Mouse (Mus musculus) hindbrain, embryonic 15.5 days (tissue): Measurements from ENCODE around the gene Gm12117. TPM values are rescaled to one million over a fixed set of nuclear protein-coding genes. Genes with fewer than 3 reads are reported as not detected.

Source experiments
- ATAC-seq: fragments of 200-750 bp; cut with Nextera tagmentation; 2 replicates; pipeline ENCODE4 v1.8.0; 2017; ENCODE audit warnings: low read depth, moderate number of reproducible peaks, moderate TSS enrichment; ENCODE audit not compliant: low FRiP score
- H3K27ac ChIP-seq: fragments of 300-500 bp; sonication (generic); replicated peaks from 2 replicates; pipeline ENCODE4 v1.5.1; 2015; ENCODE audit warnings: mild to moderate bottlenecking, inconsistent platforms
- H3K27me3 ChIP-seq: fragments of 300-500 bp; sonication (generic); 2 replicates; pipeline ENCODE4 v1.6.1; 2015; ENCODE audit warnings: control low read depth, inconsistent platforms
- H3K36me3 ChIP-seq: fragments of 300-500 bp; sonication (generic); 2 replicates; pipeline ENCODE4 v1.6.1; 2015; ENCODE audit warnings: control low read depth, inconsistent platforms
- H3K4me1 ChIP-seq: fragments of 300-500 bp; sonication (generic); replicated peaks from 2 replicates; pipeline ENCODE4 v1.6.1; 2015; ENCODE audit warnings: control low read depth, inconsistent platforms
- H3K4me2 ChIP-seq: fragments of 300-500 bp; sonication (generic); 2 replicates; pipeline ENCODE4 v1.6.1; 2015; ENCODE audit warnings: moderate library complexity, mild to moderate bottlenecking, inconsistent platforms
- H3K4me3 ChIP-seq: fragments of 300-500 bp; sonication (generic); 2 replicates; pipeline ENCODE4 v1.5.1; 2015; ENCODE audit warnings: mild to moderate bottlenecking, inconsistent platforms
- H3K9ac ChIP-seq: fragments of 300-500 bp; sonication (generic); 2 replicates; pipeline ENCODE4 v1.6.1; 2015; ENCODE audit warnings: inconsistent platforms
- H3K9me3 ChIP-seq: fragments of 300-500 bp; sonication (generic); 2 replicates; pipeline ENCODE4 v1.6.1; 2016; ENCODE audit warnings: control low read depth, inconsistent platforms
- WGBS: fragments of 180-500 bp; shearing (Covaris S2); methylation state at CpG from one replicate; pipeline ENCODE4 v1.1.7; 2015; 5-methylcytosine and 5-hydroxymethylcytosine counted together
- polyA plus RNA-seq: library from polyadenylated mRNA; unstranded; fragments of >200 nt; fragmentation: Nextera tagmentation; extraction: Ambion mirVana; gene quantifications from 2 replicates; pipeline ENCODE4 v1.2.1, GENCODE M21; 2015

Gene Gm12117
- polyA plus RNA-seq, result 0.16 TPM in 1 of 2 replicates, not detected in the other

- Histone ChIP-seq H3K9me3 (no peaks in the 10 kb centered on the region), H3K36me3 (no peaks in the 10 kb centered on the region), H3K4me2 (no peak within 1 kb of the TSS), H3K4me3 (no peak within 1 kb of the TSS), H3K27me3 (no peaks in the 10 kb centered on the region), H3K27ac (no peak within 1 kb of the TSS), H3K4me1 (no peaks in the 10 kb centered on the region), H3K9ac (no peak within 1 kb of the TSS)
- WGBS, result 94% methylated on average over 3 of the region's 3 CpGs
- no peak for ATAC-seq
Observed at GRCm38 (mm10) chr11:33276637-33277036, at the start of gene Gm12117. Gm12117 (minus strand) TSS chr11:33276737.

DNA sequence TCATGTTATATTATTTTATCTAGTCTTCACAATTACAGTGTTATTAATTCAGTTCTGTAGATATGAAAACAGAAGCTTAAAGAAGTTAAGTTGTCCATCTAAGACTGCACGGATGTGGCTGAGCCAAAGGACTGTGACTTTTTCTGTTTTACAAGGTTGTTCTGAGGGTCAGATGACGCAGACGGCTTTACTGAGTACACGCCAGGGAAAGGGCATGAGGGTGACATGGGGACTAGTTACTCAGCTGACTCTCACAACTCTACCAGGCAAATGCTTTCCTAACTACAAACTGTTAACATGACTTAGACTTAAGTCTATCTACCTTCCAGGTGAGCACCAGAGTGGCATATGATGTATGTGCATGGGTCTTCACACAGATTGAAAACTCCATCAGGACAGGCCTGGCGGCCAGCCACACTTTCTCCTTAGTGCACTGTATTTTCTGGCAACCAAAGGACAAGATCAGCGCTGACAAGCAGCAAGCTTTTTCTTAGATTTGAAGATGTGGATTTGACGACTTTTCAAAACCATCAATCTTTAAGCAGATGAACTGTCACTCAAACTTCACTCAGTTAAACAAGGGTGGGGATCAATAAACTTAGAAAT lies 42.6 kb upstream of the Gm12117 start:
- H3K4me3 ChIP-seq, result no peak overlapping the region
- H3K4me1 ChIP-seq, result no peaks in the 10 kb centered on the region
- no peak overlapping the region for H3K27ac ChIP-seq
- WGBS, result 87% methylated on average over 7 of the region's 7 CpGs
- no peak overlapping the region for H3K4me2 ChIP-seq
- no peaks in the 10 kb centered on the region for H3K9me3 ChIP-seq
- H3K36me3 ChIP-seq, result no peaks in the 10 kb centered on the region
- no peak for ATAC-seq
- H3K9ac ChIP-seq, result no peak overlapping the region
- H3K27me3 ChIP-seq, result no peaks in the 10 kb centered on the region

DNA sequence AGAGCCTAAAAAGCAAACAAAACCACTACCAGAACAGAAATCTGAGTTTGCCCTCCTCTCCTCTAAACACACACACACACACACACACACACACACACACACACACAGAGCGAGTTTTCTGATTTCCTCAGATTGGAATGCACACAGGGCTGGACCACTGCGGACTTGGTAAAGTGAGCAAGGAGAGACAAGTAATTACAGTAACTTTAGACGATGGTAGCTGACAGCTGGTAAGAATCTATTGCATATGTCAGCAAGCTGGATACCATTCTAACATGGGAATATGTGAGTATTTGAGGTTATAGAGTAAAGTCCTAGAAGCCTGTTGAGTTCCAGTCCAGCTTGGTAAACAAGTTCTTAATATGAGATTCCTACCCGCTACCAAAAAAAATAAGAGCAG lies 33.0 kb upstream of the Gm12117 start:
- no peak overlapping the region for H3K27ac ChIP-seq
- no peaks in the 10 kb centered on the region for H3K9me3 ChIP-seq
- no peak for ATAC-seq
- H3K27me3 ChIP-seq, result no peaks in the 10 kb centered on the region
- no peaks in the 10 kb centered on the region for H3K4me1 ChIP-seq
- WGBS, result 84% methylated on average over 4 of the region's 4 CpGs
- H3K36me3 ChIP-seq, result no peaks in the 10 kb centered on the region
- no peak overlapping the region for H3K4me3 ChIP-seq
- H3K9ac ChIP-seq, result no peak overlapping the region
- no peak overlapping the region for H3K4me2 ChIP-seq

DNA sequence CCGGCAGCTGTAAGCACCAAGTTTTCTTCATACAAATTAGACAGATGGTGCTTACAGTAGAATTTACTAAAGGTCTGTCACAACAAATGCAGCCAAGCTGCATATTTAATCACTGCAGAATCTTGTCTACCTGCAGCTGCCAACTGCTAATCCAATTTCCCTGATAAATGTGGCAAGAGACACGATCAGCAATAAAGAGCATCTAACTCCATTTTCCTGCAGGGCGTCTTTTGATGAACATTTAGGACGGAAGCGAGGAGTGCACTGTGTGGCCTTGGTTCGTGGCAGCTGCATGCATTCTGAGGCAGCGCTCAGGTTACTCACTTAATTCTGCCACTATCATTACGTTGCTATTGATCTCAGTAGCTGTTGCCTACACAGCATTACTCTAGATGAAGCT lies 24.3 kb upstream of the Gm12117 start:
- no peak overlapping the region for H3K27ac ChIP-seq
- no peak overlapping the region for H3K4me2 ChIP-seq
- no peaks in the 10 kb centered on the region for H3K27me3 ChIP-seq
- peak; percentile 50; the same call in 1 of the 2 replicates for ATAC-seq
- H3K4me1 ChIP-seq, result peaks cover 23% of the 10 kb centered on the region
- no peaks in the 10 kb centered on the region for H3K36me3 ChIP-seq
- H3K9me3 ChIP-seq, result no peaks in the 10 kb centered on the region
- no peak overlapping the region for H3K4me3 ChIP-seq
- 29% methylated on average over 8 of the region's 8 CpGs for WGBS
- H3K9ac ChIP-seq, result no peak overlapping the region

DNA sequence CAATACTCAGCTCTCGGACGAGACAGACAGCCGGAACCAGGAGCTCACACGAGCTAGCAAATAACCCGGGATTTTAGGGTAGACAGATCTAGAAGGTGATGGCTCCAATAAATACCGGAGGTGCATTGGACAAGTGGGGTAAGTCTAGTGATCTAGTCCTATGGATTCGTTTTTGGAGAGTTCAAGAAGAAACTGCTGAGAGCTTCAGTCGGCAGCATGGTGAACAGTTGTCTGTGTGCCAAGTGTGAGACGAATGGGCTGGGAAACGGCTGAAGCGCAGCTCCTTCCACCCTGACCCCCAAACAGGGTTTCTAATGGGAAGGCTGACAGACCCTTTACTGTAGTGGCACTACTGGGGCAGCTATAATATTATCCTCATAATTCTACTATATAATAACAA lies 22.8 kb upstream of the Gm12117 start:
- Histone ChIP-seq H3K9ac (no peak overlapping the region), H3K27me3 (no peaks in the 10 kb centered on the region), H3K4me1 (peaks cover 23% of the 10 kb centered on the region), H3K27ac (no peak overlapping the region), H3K4me3 (no peak overlapping the region), H3K36me3 (no peaks in the 10 kb centered on the region), H3K4me2 (0 out of 2 replicates have a peak overlapping the region, but pooled peaks have one; percentile 6), H3K9me3 (no peaks in the 10 kb centered on the region)
- WGBS, result 54% methylated on average over 11 of the region's 11 CpGs
- ATAC-seq, result no peak

- H3K4me3 ChIP-seq, result no peak overlapping the region
- WGBS, result 30% methylated on average over 8 of the region's 8 CpGs
- no peak overlapping the region; the same call in 1 of the 2 replicates for H3K27ac ChIP-seq
- H3K27me3 ChIP-seq, result no peaks in the 10 kb centered on the region
- no peak overlapping the region for H3K9ac ChIP-seq
- H3K36me3 ChIP-seq, result no peaks in the 10 kb centered on the region
- H3K9me3 ChIP-seq, result no peaks in the 10 kb centered on the region
- no peak overlapping the region for H3K4me2 ChIP-seq
- peaks cover 23% of the 10 kb centered on the region for H3K4me1 ChIP-seq
- ATAC-seq, result peak; percentile 82
Observed at GRCm38 (mm10) chr11:33297121-33297520, 20.6 kb upstream of the Gm12117 start.

- Histone ChIP-seq H3K4me1 (peaks cover 17% of the 10 kb centered on the region), H3K9me3 (no peaks in the 10 kb centered on the region), H3K4me2 (no peak overlapping the region), H3K4me3 (no peak overlapping the region), H3K27ac (no peak overlapping the region), H3K9ac (no peak overlapping the region), H3K36me3 (no peaks in the 10 kb centered on the region), H3K27me3 (no peaks in the 10 kb centered on the region)
- WGBS, result 51% methylated on average over 3 of the region's 3 CpGs
- no peak for ATAC-seq
Observed at GRCm38 (mm10) chr11:33295422-33295821, 18.9 kb upstream of the Gm12117 start.

DNA sequence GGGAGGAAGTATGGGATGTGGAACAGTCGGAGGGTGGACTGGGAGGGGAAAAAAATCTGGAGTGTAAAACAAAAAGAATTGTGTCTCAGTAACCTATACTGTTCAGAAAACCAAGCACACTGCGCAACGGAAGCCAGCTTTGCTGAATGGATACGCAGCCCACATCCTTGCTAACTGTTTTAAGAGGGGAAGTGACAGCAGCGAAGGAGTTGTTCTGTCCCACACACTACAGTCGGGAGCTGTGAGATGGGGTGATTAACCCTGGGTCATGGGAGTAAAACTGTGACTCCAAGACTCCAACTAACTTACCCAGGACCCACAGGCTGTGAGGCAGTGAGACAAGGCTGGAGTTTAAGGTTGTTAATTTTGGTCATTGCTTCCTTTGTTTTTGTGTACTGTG lies 17.5 kb upstream of the Gm12117 start:
- no peak overlapping the region for H3K27ac ChIP-seq
- H3K9ac ChIP-seq, result no peak overlapping the region
- no peaks in the 10 kb centered on the region for H3K36me3 ChIP-seq
- no peaks in the 10 kb centered on the region for H3K27me3 ChIP-seq
- H3K4me2 ChIP-seq, result no peak overlapping the region
- H3K9me3 ChIP-seq, result no peaks in the 10 kb centered on the region
- WGBS, result 85% methylated on average over 6 of the region's 6 CpGs
- peaks cover 5% of the 10 kb centered on the region; the same call in 1 of the 2 replicates for H3K4me1 ChIP-seq
- no peak for ATAC-seq
- no peak overlapping the region for H3K4me3 ChIP-seq

- ATAC-seq, result no peak
- Histone ChIP-seq H3K36me3 (no peaks in the 10 kb centered on the region), H3K4me2 (no peak overlapping the region), H3K4me3 (no peak overlapping the region), H3K9ac (no peak overlapping the region), H3K4me1 (no peaks in the 10 kb centered on the region), H3K9me3 (no peaks in the 10 kb centered on the region), H3K27me3 (no peaks in the 10 kb centered on the region), H3K27ac (no peak overlapping the region)
- 86% methylated on average over 2 of the region's 2 CpGs for WGBS
Observed at GRCm38 (mm10) chr11:33278571-33278970, 2.0 kb upstream of the Gm12117 start.

GRCm38 (mm10) chr11:33274816-33275215 lies 1.7 kb downstream of the Gm12117 start:
- Histone ChIP-seq H3K4me2 (no peak overlapping the region), H3K4me1 (no peaks in the 10 kb centered on the region), H3K27ac (no peak overlapping the region), H3K9ac (no peak overlapping the region), H3K27me3 (no peaks in the 10 kb centered on the region), H3K4me3 (no peak overlapping the region), H3K9me3 (no peaks in the 10 kb centered on the region), H3K36me3 (no peaks in the 10 kb centered on the region)
- WGBS, result 87% methylated on average over 3 of the region's 3 CpGs
- no peak for ATAC-seq

GRCm38 (mm10) chr11:33274294-33274693 lies 2.2 kb downstream of the Gm12117 start:
- no peak overlapping the region for H3K27ac ChIP-seq
- 96% methylated on average over 1 of the region's 1 CpGs for WGBS
- H3K4me2 ChIP-seq, result no peak overlapping the region
- H3K36me3 ChIP-seq, result no peaks in the 10 kb centered on the region
- no peak overlapping the region for H3K9ac ChIP-seq
- H3K4me1 ChIP-seq, result no peaks in the 10 kb centered on the region
- no peak for ATAC-seq
- no peaks in the 10 kb centered on the region for H3K9me3 ChIP-seq
- H3K4me3 ChIP-seq, result no peak overlapping the region
- H3K27me3 ChIP-seq, result no peaks in the 10 kb centered on the region

DNA sequence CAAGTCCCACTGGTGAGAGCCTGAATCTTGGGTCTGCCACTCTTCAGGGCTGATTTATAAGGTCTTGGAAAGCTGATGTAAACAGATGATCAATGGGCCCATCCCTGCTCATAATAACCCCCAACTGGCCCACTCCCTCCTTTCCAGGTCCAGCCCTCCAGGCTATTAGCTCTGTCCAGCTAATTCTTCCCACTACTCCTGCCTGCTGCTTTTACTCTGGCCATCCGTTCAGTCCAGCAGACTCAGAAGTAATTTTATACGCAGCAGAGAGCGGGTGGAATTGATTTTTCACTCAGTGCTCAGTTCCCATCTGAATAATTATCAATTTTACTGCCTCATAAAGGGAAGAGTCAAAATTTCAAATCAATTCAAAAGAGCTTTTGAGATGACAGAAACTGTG lies 36.2 kb downstream of the Gm12117 start:
- 65% methylated on average over 3 of the region's 3 CpGs for WGBS
- no peak for ATAC-seq
- no peaks in the 10 kb centered on the region for H3K9me3 ChIP-seq
- H3K27ac ChIP-seq, result no peak overlapping the region
- no peak overlapping the region for H3K4me3 ChIP-seq
- H3K4me2 ChIP-seq, result no peak overlapping the region
- H3K4me1 ChIP-seq, result no peaks in the 10 kb centered on the region; the same call in 1 of the 2 replicates
- no peaks in the 10 kb centered on the region for H3K27me3 ChIP-seq
- H3K36me3 ChIP-seq, result no peaks in the 10 kb centered on the region
- H3K9ac ChIP-seq, result no peak overlapping the region

- H3K9me3 ChIP-seq, result no peaks in the 10 kb centered on the region
- 0 out of 2 replicates have a peak overlapping the region, but pooled peaks have one; percentile 15 for H3K27ac ChIP-seq
- WGBS, result 27% methylated on average over 3 of the region's 3 CpGs
- H3K4me1 ChIP-seq, result peaks cover 9% of the 10 kb centered on the region
- no peak for ATAC-seq
- no peak overlapping the region for H3K9ac ChIP-seq
- no peak overlapping the region for H3K4me2 ChIP-seq
- H3K27me3 ChIP-seq, result no peaks in the 10 kb centered on the region
- H3K4me3 ChIP-seq, result no peak overlapping the region
- H3K36me3 ChIP-seq, result no peaks in the 10 kb centered on the region
Observed at GRCm38 (mm10) chr11:33234134-33234533, 42.4 kb downstream of the Gm12117 start.
